Mouse (Mus musculus): ENCODE data around the gene BC061237.
"Not testable (repeated sequence)": the region's sequence is repeated elsewhere in the genome, so short reads cannot be mapped to it uniquely, and the experiment has no call there.

The BC061237 gene

DNA sequence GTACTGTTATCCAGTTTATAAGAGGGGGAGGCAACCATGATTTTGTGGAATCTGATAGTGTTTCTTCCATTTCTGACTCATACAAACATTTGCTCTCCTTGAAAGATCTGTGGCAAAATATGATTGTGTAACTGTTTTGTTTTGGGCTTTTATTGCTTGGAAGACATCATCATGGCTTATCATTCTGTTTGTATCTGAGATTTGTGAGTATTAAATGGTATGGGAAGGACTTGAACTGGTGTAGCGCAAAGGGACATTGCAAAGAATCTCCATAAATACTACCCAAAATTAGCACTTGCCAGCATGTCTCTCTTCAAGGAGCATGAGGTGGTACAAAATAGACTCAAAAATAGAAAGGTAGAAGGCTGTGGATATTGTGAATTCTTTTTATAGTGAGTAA, at the start of gene BC061237:
Gene BC061237 (plus strand): TSS at position 301 of the 400 bp plus-strand sequence.
- not testable (repeated sequence) for DNase-seq (ENCODE audit: low read depth, low spot score)

DNA sequence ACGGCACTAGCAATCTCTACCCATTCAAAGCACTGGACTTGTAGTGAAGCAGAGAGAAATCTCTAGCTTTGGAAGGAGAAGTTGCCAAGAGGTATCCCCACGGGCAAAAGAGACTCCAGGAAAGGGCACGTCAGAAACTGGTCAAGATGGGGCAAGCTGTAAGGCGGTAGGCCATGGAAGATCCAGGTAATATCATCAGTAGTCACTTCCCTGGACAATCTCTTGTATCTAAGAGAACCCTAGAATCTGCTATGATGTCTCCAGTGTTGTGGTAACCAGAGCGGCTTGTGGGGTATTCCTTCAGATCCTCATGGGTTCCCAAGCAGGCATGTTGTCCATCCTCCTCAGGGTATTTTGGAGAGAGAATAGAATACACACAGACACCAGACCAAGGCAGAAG, 25.7 kb downstream of the BC061237 start, which contains the start of gene Gm17093:
Gene Gm17093 (plus strand): TSS at position 301 of the 400 bp plus-strand sequence.
- DNase-seq (ENCODE audit: low read depth, low spot score) = not testable (repeated sequence)

DNA sequence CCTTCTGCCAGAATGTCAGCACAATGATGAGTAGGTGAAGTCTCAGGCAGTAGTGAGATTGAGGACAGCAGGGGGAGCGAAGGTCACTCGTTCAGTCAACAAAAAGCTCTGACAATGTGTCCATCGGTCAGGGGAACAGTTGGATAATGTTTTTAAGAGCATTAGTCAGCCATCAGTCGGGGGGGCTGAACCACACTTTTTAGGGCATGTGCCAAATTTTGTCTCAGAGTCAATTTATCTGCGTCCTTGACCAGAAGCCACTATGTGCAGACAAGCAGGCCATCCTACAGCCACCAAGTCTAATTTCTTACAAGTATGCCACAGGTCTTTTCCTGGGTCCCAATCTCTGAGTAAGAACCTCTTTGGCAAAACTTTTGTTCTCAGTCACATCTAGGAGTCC, 55.7 kb downstream of the BC061237 start:
- not testable (repeated sequence) for DNase-seq (ENCODE audit: low read depth, low spot score)

Measured in retina, postnatal 7 days (tissue).